Mouse (Mus musculus) T-helper 2 cell (primary cell): ENCODE measurements around the gene Gm12248.
"Not testable (repeated sequence)": the region's sequence is repeated elsewhere in the genome, so short reads cannot be mapped to it uniquely, and the experiment has no call there.

ENCODE experiments used
- in situ Hi-C: fragments of 300-600 bp; cut with MboI, MseI; formaldehyde crosslinking; loops from one replicate; pipeline ENCODE4 v1.15.1; 2025; ENCODE audit warnings: high pct_unique_total_duplicates

Gm12248 gene

GRCm38 (mm10) chr11:58102581-58103343 lies 9.8 kb upstream of the Gm12248 start:
- in situ Hi-C loops: loop anchor here (5.0 kb wide), 1 partner anchor 150 kb away; no protein-coding TSS in a partner anchor

GRCm38 (mm10) chr11:58102146-58102545 lies 9.2 kb upstream of the Gm12248 start:
- in situ Hi-C loops: loop anchor here (5.0 kb wide), 1 partner anchor 150 kb away; no protein-coding TSS in a partner anchor

- in situ Hi-C loops: loop anchor here (5.0 kb wide), 1 partner anchor 149 kb away; no protein-coding TSS in a partner anchor
Observed at GRCm38 (mm10) chr11:58101194-58101720, 8.3 kb upstream of the Gm12248 start.

- in situ Hi-C loops: loop anchor here (5.0 kb wide), 1 partner anchor 148 kb away; no protein-coding TSS in a partner anchor
Observed at GRCm38 (mm10) chr11:58100006-58100405, 7.1 kb upstream of the Gm12248 start.

GRCm38 (mm10) chr11:58098366-58098720 lies 5.4 kb upstream of the Gm12248 start:
- in situ Hi-C loops: not testable (repeated sequence)

- in situ Hi-C loops: no loop called here
Observed at GRCm38 (mm10) chr11:58097621-58098365, 4.9 kb upstream of the Gm12248 start.

- in situ Hi-C loops: no loop called here
Observed at GRCm38 (mm10) chr11:58096821-58097620, 4.1 kb upstream of the Gm12248 start.

GRCm38 (mm10) chr11:58096160-58096559 lies 3.2 kb upstream of the Gm12248 start:
- in situ Hi-C loops: no loop called here

- in situ Hi-C loops: no loop called here
Observed at GRCm38 (mm10) chr11:58095561-58095960, 2.6 kb upstream of the Gm12248 start.

GRCm38 (mm10) chr11:58094766-58095165 lies 1.8 kb upstream of the Gm12248 start:
- in situ Hi-C loops: no loop called here

GRCm38 (mm10) chr11:58092541-58092940 lies 393 bp downstream of the Gm12248 start:
- in situ Hi-C loops: no loop called here

GRCm38 (mm10) chr11:58081716-58082115 lies 11.2 kb downstream of the Gm12248 start:
- in situ Hi-C loops: no loop called here

- in situ Hi-C loops: no loop called here
Observed at GRCm38 (mm10) chr11:58077270-58077669, 15.7 kb downstream of the Gm12248 start.

- in situ Hi-C loops: no loop called here
Observed at GRCm38 (mm10) chr11:58072978-58073377, 20.0 kb downstream of the Gm12248 start.

- in situ Hi-C loops: no loop called here
Observed at GRCm38 (mm10) chr11:58065025-58065424, 27.9 kb downstream of the Gm12248 start.

- in situ Hi-C loops: no loop called here
Observed at GRCm38 (mm10) chr11:58062586-58062985, 30.3 kb downstream of the Gm12248 start.

GRCm38 (mm10) chr11:58061218-58061617 lies 31.7 kb downstream of the Gm12248 start:
- in situ Hi-C loops: not testable (repeated sequence)

GRCm38 (mm10) chr11:58059752-58060151 lies 33.2 kb downstream of the Gm12248 start:
- in situ Hi-C loops: loop anchor here (5.0 kb wide), 1 partner anchor 107 kb away; no protein-coding TSS in a partner anchor

GRCm38 (mm10) chr11:58057455-58057854 lies 35.5 kb downstream of the Gm12248 start:
- in situ Hi-C loops: loop anchor here (5.0 kb wide), 1 partner anchor 105 kb away; no protein-coding TSS in a partner anchor

GRCm38 (mm10) chr11:58046438-58046837 lies 46.5 kb downstream of the Gm12248 start:
- in situ Hi-C loops: no loop called here

GRCm38 (mm10) chr11:58042861-58043431 lies 50.0 kb downstream of the Gm12248 start:
- in situ Hi-C loops: no loop called here
